Mouse (Mus musculus) heart, embryonic 14.5 days (tissue): ENCODE results near the gene Ccdc14. TPM values are rescaled to one million over a fixed set of nuclear protein-coding genes. Genes with fewer than 3 reads are reported as not detected.

Source experiments
- ATAC-seq: fragments of 200-750 bp; cut with Nextera tagmentation; 2 replicates; pipeline ENCODE4 v1.8.0; 2017; ENCODE audit warnings: low read depth, moderate TSS enrichment; ENCODE audit not compliant: insufficient number of reproducible peaks, insufficient read depth, low FRiP score
- H3K27ac ChIP-seq, 2 experiments: fragments of 200-500 bp in 1 of 2; fragments of 300-500 bp in 1 of 2; sonication (generic) in 1 of 2; replicated peaks in 1 of 2; 2 replicates each; pipeline ENCODE4 v1.5.1; 2012 to 2014; ENCODE audit warnings: low read depth in 2 of 2, low read length in 2 of 2, control low read depth in 1 of 2, mild to moderate bottlenecking in 1 of 2, mixed read lengths in 1 of 2; ENCODE audit not compliant: control insufficient read depth in 1 of 2, insufficient read depth in 1 of 2
- H3K27me3 ChIP-seq: fragments of 300-500 bp; sonication (generic); 2 replicates; pipeline ENCODE4 v1.6.1; 2014; ENCODE audit warnings: mild to moderate bottlenecking, low read length, control low read depth; ENCODE audit not compliant: control insufficient read depth, insufficient read depth
- H3K36me3 ChIP-seq: fragments of 300-500 bp; sonication (generic); 2 replicates; pipeline ENCODE4 v1.6.1; 2014; ENCODE audit warnings: mild to moderate bottlenecking, control low read depth, low read length, mixed read lengths; ENCODE audit not compliant: control insufficient read depth, insufficient read depth
- H3K4me1 ChIP-seq, 2 experiments: fragments of 200-500 bp in 1 of 2; fragments of 300-500 bp in 1 of 2; sonication (generic) in 1 of 2; 2 replicates each; pipeline ENCODE4 v1.6.1; 2012 to 2014; ENCODE audit warnings: low read length in 2 of 2, control low read depth in 1 of 2, mixed read lengths in 1 of 2; ENCODE audit not compliant: control insufficient read depth in 2 of 2, insufficient read depth in 2 of 2
- H3K4me2 ChIP-seq: fragments of 300-500 bp; sonication (generic); 2 replicates; pipeline ENCODE4 v1.6.1; 2014; ENCODE audit warnings: mild to moderate bottlenecking, low read length
- H3K4me3 ChIP-seq, 2 experiments: fragments of 200-500 bp in 1 of 2; fragments of 300-500 bp in 1 of 2; sonication (generic) in 1 of 2; 2 replicates each; pipeline ENCODE4 v1.5.1; 2012 to 2014; ENCODE audit warnings: low read length in 2 of 2, mild to moderate bottlenecking in 2 of 2, control low read depth in 1 of 2, low read depth in 1 of 2, moderate library complexity in 1 of 2; ENCODE audit not compliant: control insufficient read depth in 1 of 2, insufficient read depth in 1 of 2
- H3K9ac ChIP-seq: fragments of 300-500 bp; sonication (generic); 2 replicates; pipeline ENCODE4 v1.6.1; 2014; ENCODE audit warnings: mild to moderate bottlenecking, low read length
- H3K9me3 ChIP-seq: fragments of 300-500 bp; sonication (generic); 2 replicates; pipeline ENCODE4 v1.6.1; 2016; ENCODE audit warnings: low read length, control low read depth; ENCODE audit not compliant: control insufficient read depth
- WGBS: fragments of 180-500 bp; shearing (Covaris S2); extraction: QIAGEN DNeasy Blood & Tissue Kit; methylation state at CpG from one replicate; pipeline ENCODE4 v1.1.7; 2014; 5-methylcytosine and 5-hydroxymethylcytosine counted together
- polyA plus RNA-seq: library from polyadenylated mRNA; unstranded; fragments of >200 nt; fragmentation: Nextera tagmentation; extraction: Ambion mirVana; gene quantifications from 2 replicates; pipeline ENCODE4 v1.2.1, GENCODE M21; 2014

Gene Ccdc14
- polyA plus RNA-seq, 1 experiment from 2014 or later, result 6.6 TPM

- H3K4me2 ChIP-seq, result no peak overlapping the region
- no peak overlapping the region for H3K9ac ChIP-seq
- no peaks in the 10 kb centered on the region for H3K27me3 ChIP-seq
- H3K27ac ChIP-seq, result no peak overlapping the region
- no peaks in the 10 kb centered on the region for H3K9me3 ChIP-seq
- no peak overlapping the region for H3K4me3 ChIP-seq
- H3K4me1 ChIP-seq, result no peaks in the 10 kb centered on the region; a peak in 1 of 4 replicates
- H3K36me3 ChIP-seq, result no peaks in the 10 kb centered on the region
- no peak for ATAC-seq
- WGBS, result 83% methylated on average over 2 of the region's 2 CpGs
Measured at GRCm38 (mm10) chr16:34767443-34767842, 77.0 kb downstream of the Ccdc14 start.

GRCm38 (mm10) chr16:34768436-34768835 is 78.0 kb downstream of the Ccdc14 start:
- ATAC-seq, result no peak
- WGBS, result 47% methylated on average over 4 of the region's 4 CpGs
- Histone ChIP-seq H3K9ac (no peak overlapping the region), H3K27me3 (no peaks in the 10 kb centered on the region), H3K27ac (no peak overlapping the region), H3K4me3 (no peak overlapping the region), H3K4me2 (no peak overlapping the region), H3K4me1 (no peaks in the 10 kb centered on the region; a peak in 1 of 4 replicates), H3K9me3 (no peaks in the 10 kb centered on the region), H3K36me3 (no peaks in the 10 kb centered on the region)

GRCm38 (mm10) chr16:34770127-34770526 is 79.7 kb downstream of the Ccdc14 start:
- Histone ChIP-seq H3K4me2 (no peak overlapping the region), H3K4me3 (no peak overlapping the region), H3K9ac (no peak overlapping the region), H3K9me3 (no peaks in the 10 kb centered on the region), H3K36me3 (no peaks in the 10 kb centered on the region), H3K27ac (no peak overlapping the region), H3K4me1 (no peaks in the 10 kb centered on the region), H3K27me3 (no peaks in the 10 kb centered on the region)
- ATAC-seq, result no peak
- WGBS, result 89% methylated on average over 4 of the region's 4 CpGs

- Histone ChIP-seq H3K4me2 (no peak overlapping the region), H3K27me3 (no peaks in the 10 kb centered on the region), H3K36me3 (no peaks in the 10 kb centered on the region), H3K27ac (no peak overlapping the region), H3K4me1 (no peaks in the 10 kb centered on the region), H3K9ac (no peak overlapping the region), H3K4me3 (no peak overlapping the region), H3K9me3 (no peaks in the 10 kb centered on the region)
- 65% methylated on average over 4 of the region's 4 CpGs for WGBS
- ATAC-seq, result no peak
Measured at GRCm38 (mm10) chr16:34772445-34773032, 82.1 kb downstream of the Ccdc14 start.

Other genes starting within 250 kb of the Ccdc14 start
- gene Kalrn, start 117.1 kb upstream of the Ccdc14 start, polyA plus RNA-seq, result 33.0 and 33.4 TPM in 2 replicates
- gene Ropn1, start 40.7 kb upstream of the Ccdc14 start, polyA plus RNA-seq, result 0.47 and 0.62 TPM in 2 replicates
- 5.3 and 8.5 TPM in 2 replicates for gene Mylk, start 54.6 kb downstream of the Ccdc14 start, polyA plus RNA-seq